Mouse (Mus musculus) 416B (cell line): ENCODE measurements at regions not wholly inside any gene's neighbourhood (a gene's known extent, or its start where the extent isn't known, plus 50 kb on each side); places are given as distances from the start of the nearest gene placed in this dataset.

Experiments
- DNase-seq: peaks from one replicate; pipeline ENCODE4 v3.0.0; 2011; ENCODE audit warnings: low read depth

GRCm38 (mm10) chrX:61652377-61652776 lies 56.9 kb upstream of the Ldoc1 start:
- no peak for DNase-seq

- peak; percentile 20 for DNase-seq
Observed at GRCm38 (mm10) chrX:61653077-61653476, 56.2 kb upstream of the Ldoc1 start.
